Mouse (Mus musculus) stomach, embryonic 15.5 days (tissue): ENCODE data around the gene Dcakd. TPM values are rescaled to one million over a fixed set of nuclear protein-coding genes. Genes with fewer than 3 reads are reported as not detected.

Experiments
- ATAC-seq: fragments of 200-750 bp; cut with Nextera tagmentation; 2 replicates; pipeline ENCODE4 v1.8.0; 2017; ENCODE audit warnings: low read depth, moderate number of reproducible peaks, moderate TSS enrichment; ENCODE audit not compliant: insufficient read depth, low FRiP score
- H3K27ac ChIP-seq: fragments of 300-500 bp; sonication (generic); 2 replicates; pipeline ENCODE4 v1.5.1; 2015; ENCODE audit warnings: mild to moderate bottlenecking, inconsistent platforms
- H3K27me3 ChIP-seq: fragments of 300-500 bp; sonication (generic); replicated peaks from 2 replicates; pipeline ENCODE4 v1.6.1; 2015; ENCODE audit warnings: inconsistent platforms
- H3K36me3 ChIP-seq: fragments of 300-500 bp; sonication (generic); 2 replicates; pipeline ENCODE4 v1.6.1; 2015; ENCODE audit warnings: inconsistent platforms
- H3K4me1 ChIP-seq: fragments of 300-500 bp; sonication (generic); 2 replicates; pipeline ENCODE4 v1.6.1; 2015; ENCODE audit warnings: inconsistent platforms
- H3K4me2 ChIP-seq: fragments of 300-500 bp; sonication (generic); 2 replicates; pipeline ENCODE4 v1.6.1; 2015; ENCODE audit warnings: mild to moderate bottlenecking, inconsistent platforms
- H3K4me3 ChIP-seq: fragments of 300-500 bp; sonication (generic); replicated peaks from 2 replicates; pipeline ENCODE4 v1.5.1; 2015; ENCODE audit warnings: inconsistent platforms
- H3K9ac ChIP-seq: fragments of 300-500 bp; sonication (generic); 2 replicates; pipeline ENCODE4 v1.6.1; 2015; ENCODE audit warnings: inconsistent platforms
- H3K9me3 ChIP-seq: fragments of 300-500 bp; sonication (generic); 2 replicates; pipeline ENCODE4 v1.6.1; 2016; ENCODE audit warnings: inconsistent platforms
- WGBS: fragments of 180-500 bp; shearing (Covaris S2); methylation state at CpG from one replicate; pipeline ENCODE4 v1.1.7; 2015; 5-methylcytosine and 5-hydroxymethylcytosine counted together
- polyA plus RNA-seq: library from polyadenylated mRNA; unstranded; fragments of >200 nt; fragmentation: Nextera tagmentation; extraction: Ambion mirVana; gene quantifications from 2 replicates; pipeline ENCODE4 v1.2.1, GENCODE M21; 2015

Dcakd gene
- polyA plus RNA-seq, 1 experiment from 2014 or later, result 107 TPM

DNA sequence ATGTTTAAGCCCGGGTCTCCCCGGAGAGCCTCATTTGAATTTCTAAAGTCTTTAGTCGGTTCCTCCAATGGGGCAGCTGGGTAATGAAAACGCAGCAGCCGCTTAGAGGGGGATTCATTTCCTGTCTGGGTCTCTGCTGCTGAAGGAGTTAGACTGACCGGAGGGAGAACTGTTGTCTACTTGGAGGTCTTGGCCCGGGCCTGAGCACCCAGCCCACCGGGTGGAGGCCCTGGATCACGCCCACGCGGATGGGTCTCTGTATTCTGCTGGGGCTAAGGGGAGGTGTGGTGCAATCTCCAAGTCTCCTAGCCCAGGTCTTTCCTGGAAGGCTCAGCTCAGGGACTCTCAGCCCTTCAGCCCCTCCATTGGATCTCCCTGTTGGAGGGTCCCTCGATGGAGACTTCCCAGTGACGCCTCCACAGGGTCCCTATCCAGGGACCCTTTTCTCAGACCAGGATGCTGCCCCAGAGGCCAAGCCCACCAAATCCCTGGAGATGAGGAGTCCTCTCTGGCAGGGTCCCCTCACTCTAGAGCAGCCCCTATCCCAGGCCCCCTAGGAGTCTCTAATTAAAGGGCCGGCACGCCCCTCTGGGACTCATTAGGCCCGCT is 64.8 kb downstream of the Dcakd start:
- no peak overlapping the region for H3K9ac ChIP-seq
- 8% methylated on average over 16 of the region's 16 CpGs for WGBS
- H3K4me2 ChIP-seq, result peak overlapping the region; percentile 31
- no peaks in the 10 kb centered on the region for H3K9me3 ChIP-seq
- H3K27me3 ChIP-seq, result 0 out of 2 replicates have a peak, but pooled peaks cover 3% of the 10 kb centered on the region
- no peak; the same call in 1 of the 2 replicates for ATAC-seq
- H3K36me3 ChIP-seq, result no peaks in the 10 kb centered on the region
- no peak overlapping the region for H3K4me3 ChIP-seq
- H3K4me1 ChIP-seq, result peaks cover 13% of the 10 kb centered on the region
- H3K27ac ChIP-seq, result peak overlapping the region; percentile 14; the same call in 1 of the 2 replicates

GRCm38 (mm10) chr11:102962861-102963245 is 65.3 kb downstream of the Dcakd start:
- H3K4me2 ChIP-seq, result peak overlapping the region; percentile 31; the same call in 1 of the 2 replicates
- 0 out of 2 replicates have a peak, but pooled peaks cover 3% of the 10 kb centered on the region for H3K27me3 ChIP-seq
- no peaks in the 10 kb centered on the region for H3K9me3 ChIP-seq
- peaks cover 18% of the 10 kb centered on the region for H3K4me1 ChIP-seq
- H3K36me3 ChIP-seq, result no peaks in the 10 kb centered on the region
- 41% methylated on average over 7 of the region's 7 CpGs for WGBS
- no peak overlapping the region for H3K4me3 ChIP-seq
- H3K27ac ChIP-seq, result peak overlapping the region; percentile 14; the same call in 1 of the 2 replicates
- H3K9ac ChIP-seq, result no peak overlapping the region
- no peak for ATAC-seq

GRCm38 (mm10) chr11:102961082-102961481 is 67.1 kb downstream of the Dcakd start:
- WGBS, result 92% methylated on average over 4 of the region's 4 CpGs
- H3K4me1 ChIP-seq, result peaks cover 30% of the 10 kb centered on the region

DNA sequence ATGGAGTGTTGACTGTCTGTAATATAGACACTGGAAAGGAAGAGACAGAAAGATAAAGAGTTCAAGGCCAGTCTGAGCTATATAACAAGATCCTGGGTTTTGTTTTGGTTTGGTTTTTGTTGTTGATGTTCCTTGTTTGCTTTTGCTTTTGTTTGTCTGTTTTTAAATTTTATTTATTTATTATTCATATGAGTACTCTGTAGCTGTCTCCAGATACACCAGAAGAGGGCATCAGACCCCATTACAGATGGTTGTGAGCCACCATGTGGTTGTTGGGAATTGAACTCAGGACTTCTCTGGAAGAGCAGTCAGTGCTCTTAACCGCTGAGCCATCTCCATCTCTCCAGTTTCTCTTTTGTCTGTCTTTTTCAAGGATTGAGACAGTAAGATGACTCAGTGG is 69.3 kb downstream of the Dcakd start:
- ATAC-seq, result no peak
- WGBS, result 76% methylated on average over 1 of the region's 1 CpGs
- no peaks in the 10 kb centered on the region for H3K9me3 ChIP-seq
- H3K9ac ChIP-seq, result no peak overlapping the region
- no peak overlapping the region for H3K27ac ChIP-seq
- no peaks in the 10 kb centered on the region for H3K36me3 ChIP-seq
- no peak overlapping the region for H3K4me2 ChIP-seq
- no peaks in the 10 kb centered on the region for H3K27me3 ChIP-seq
- H3K4me3 ChIP-seq, result no peak overlapping the region
- H3K4me1 ChIP-seq, result peaks cover 29% of the 10 kb centered on the region

More at GRCm38 (mm10) chr11:102961082-102961481, 67.1 kb downstream of the Dcakd start:
- Histone ChIP-seq H3K4me3 (no peak overlapping the region), H3K36me3 (no peaks in the 10 kb centered on the region), H3K9ac (no peak overlapping the region), H3K4me2 (no peak overlapping the region), H3K27ac (no peak overlapping the region), H3K9me3 (no peaks in the 10 kb centered on the region), H3K27me3 (no peaks in the 10 kb centered on the region)
- ATAC-seq, result no peak

DNA sequence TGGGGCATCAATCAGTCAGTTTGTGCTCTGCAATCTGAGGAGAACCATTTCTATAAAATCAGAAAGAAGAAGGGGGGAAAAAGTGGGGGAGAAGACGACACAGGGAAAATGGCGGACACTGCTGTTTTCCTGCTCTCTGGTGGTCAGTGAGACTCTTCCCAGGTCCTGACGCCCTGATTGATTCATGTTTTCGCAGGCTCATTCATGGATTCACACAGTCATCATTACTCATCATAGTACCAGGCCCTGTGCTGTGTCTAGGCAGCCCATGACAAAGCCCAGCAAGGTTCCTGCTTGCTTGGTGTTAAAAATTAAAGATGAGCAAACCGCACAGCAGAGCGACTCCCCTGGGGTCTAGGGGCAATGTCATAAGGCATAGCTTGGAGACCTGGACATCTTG is 69.7 kb downstream of the Dcakd start:
- Histone ChIP-seq H3K4me3 (no peak overlapping the region), H3K4me1 (peaks cover 25% of the 10 kb centered on the region), H3K9me3 (no peaks in the 10 kb centered on the region), H3K4me2 (no peak overlapping the region), H3K27ac (no peak overlapping the region), H3K27me3 (no peaks in the 10 kb centered on the region), H3K36me3 (no peaks in the 10 kb centered on the region), H3K9ac (no peak overlapping the region)
- WGBS, result 85% methylated on average over 6 of the region's 6 CpGs
- no peak for ATAC-seq

DNA sequence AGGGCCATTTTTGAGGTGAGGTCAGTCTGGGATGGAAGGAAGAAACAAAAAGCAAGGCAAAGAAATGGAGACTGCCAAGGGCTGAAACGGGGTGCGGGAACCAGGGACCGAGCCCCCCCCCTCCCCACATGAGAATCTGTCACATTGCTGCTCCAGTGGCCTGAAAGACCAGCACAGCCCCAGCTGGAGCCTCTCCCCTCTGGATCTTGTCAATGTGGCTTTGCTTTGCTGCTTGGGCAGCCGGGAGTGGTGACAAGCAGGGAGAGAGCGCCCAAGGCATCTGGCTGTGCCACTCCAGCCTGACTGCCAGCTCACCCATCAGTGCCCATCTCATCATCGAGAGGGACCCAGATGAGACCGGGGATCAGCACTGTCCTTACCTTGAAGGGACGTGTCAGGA is 70.4 kb downstream of the Dcakd start:
- peaks cover 22% of the 10 kb centered on the region for H3K4me1 ChIP-seq
- ATAC-seq, result no peak
- no peaks in the 10 kb centered on the region for H3K36me3 ChIP-seq
- H3K9me3 ChIP-seq, result no peaks in the 10 kb centered on the region
- 0 out of 2 replicates have a peak overlapping the region, but pooled peaks have one; percentile 21 for H3K4me2 ChIP-seq
- H3K27me3 ChIP-seq, result no peaks in the 10 kb centered on the region
- H3K27ac ChIP-seq, result peak overlapping the region; percentile 73
- H3K4me3 ChIP-seq, result no peak overlapping the region
- H3K9ac ChIP-seq, result no peak overlapping the region
- 72% methylated on average over 8 of the region's 8 CpGs for WGBS

DNA sequence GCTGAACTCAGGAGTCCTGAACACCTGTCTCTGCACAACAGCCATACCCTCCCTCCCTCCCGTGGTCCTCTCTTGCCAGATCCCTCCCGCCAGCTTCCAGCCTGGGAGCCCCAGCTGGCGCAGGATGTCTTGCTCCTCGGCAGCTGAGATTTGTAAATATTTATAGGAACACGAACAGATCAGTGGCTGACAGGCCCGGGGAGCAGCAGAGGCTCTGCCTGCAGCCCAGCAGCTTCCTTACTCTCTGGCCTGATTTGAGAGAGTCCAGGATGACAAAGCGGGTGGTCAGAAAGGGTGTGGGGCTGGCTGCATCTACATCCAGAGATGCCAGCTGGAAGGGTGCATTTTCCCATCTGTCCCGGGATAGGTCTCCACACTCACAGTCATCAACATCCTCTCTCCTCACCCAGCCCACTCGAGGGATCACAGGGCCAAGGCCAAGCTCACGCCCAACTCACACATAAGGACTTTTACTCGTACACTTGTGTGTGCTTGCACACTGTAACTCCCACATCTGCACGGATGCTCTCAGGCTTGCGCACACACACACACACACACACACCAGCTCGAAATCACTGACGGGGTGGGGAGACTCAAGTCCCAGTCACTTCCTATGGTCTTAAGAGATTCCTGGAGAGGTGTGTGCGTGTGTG is 71.0 kb downstream of the Dcakd start:
- Histone ChIP-seq H3K4me2 (0 out of 2 replicates have a peak overlapping the region, but pooled peaks have one; percentile 21), H3K4me1 (peaks cover 24% of the 10 kb centered on the region), H3K9ac (no peak overlapping the region), H3K9me3 (no peaks in the 10 kb centered on the region), H3K36me3 (no peaks in the 10 kb centered on the region), H3K27me3 (no peaks in the 10 kb centered on the region), H3K27ac (peak overlapping the region; percentile 73), H3K4me3 (no peak overlapping the region)
- peak; percentile 76; the same call in 1 of the 2 replicates for ATAC-seq
- 17% methylated on average over 16 of the region's 16 CpGs for WGBS

DNA sequence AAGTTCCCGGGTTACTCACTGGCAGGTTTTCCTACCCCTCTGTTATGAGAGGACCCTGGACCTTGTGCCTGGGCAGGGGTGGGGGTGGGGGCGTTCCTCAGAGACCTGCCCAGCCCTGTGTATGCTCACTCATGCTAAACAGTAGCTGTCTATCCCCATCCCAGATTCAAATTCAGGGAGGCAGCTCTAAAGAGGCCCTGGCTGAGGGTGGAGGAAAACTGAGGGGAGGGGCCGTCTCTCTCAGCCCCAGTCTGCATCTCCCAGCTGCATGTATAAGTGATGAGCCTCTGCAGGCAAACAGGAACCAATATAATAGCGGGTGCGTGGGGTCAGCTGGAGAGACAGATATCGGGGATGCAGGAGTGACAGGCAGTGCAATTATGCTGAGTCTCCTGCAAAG is 75.2 kb downstream of the Dcakd start:
- Histone ChIP-seq H3K4me3 (no peak overlapping the region), H3K4me1 (peaks cover 27% of the 10 kb centered on the region), H3K9me3 (no peaks in the 10 kb centered on the region), H3K4me2 (no peak overlapping the region), H3K27me3 (peaks cover 28% of the 10 kb centered on the region), H3K9ac (no peak overlapping the region), H3K27ac (no peak overlapping the region), H3K36me3 (no peaks in the 10 kb centered on the region)
- 31% methylated on average over 6 of the region's 6 CpGs for WGBS
- no peak for ATAC-seq

DNA sequence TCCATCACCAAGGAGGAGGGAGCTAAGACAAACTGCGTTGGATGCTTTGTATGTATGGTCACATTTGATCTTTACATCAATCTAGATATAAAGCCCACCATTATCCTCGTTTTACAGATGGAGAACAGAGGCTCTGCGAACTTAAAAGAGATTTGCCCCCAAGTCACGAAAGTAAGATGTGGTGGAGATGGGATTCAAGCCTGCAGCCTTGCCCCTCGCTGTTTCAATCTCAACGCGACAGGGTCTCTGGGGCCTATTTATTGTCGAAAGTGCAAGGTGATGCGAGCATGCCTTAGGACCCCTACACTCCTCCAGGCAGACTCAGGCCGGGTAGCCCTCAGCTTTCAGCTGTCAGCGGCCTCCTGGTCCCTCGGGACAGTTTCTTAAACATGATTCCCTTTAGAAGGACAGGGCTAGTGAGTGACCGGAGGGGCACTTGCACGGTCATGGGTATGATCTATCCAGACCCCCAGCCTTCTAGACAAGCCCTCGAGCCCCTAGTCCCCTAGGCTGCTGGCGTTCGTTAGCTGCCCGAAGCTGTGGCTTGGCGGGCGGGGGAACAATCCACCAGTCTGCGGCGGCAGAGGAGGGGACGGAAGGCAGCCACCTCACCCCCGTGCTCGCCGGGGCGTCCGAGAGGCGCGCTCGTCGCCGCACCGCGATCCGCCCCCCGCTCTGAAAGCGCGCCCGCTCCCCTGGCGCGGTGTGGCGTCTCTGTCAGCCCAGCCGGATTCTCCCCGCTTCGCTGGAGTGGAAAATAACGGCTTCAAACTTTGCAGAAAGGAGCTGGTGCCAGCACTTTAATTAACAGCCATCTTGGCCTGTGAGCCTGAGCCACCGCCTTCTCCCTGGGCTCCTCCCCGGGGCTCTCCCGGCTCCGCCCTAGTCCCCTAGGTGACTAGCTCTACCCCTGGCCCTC is 79.8 kb downstream of the Dcakd start:
- Histone ChIP-seq H3K27ac (no peak overlapping the region), H3K4me1 (peaks cover 41% of the 10 kb centered on the region)
- ATAC-seq, result 0 out of 2 replicates have a peak, but pooled peaks have one; percentile 33

GRCm38 (mm10) chr11:102946992-102947343 is 81.2 kb downstream of the Dcakd start:
- peak overlapping the region; percentile 86 for H3K4me2 ChIP-seq
- peaks cover 36% of the 10 kb centered on the region for H3K4me1 ChIP-seq
- H3K27ac ChIP-seq, result no peak overlapping the region
- no peaks in the 10 kb centered on the region for H3K9me3 ChIP-seq
- H3K27me3 ChIP-seq, result peaks cover 78% of the 10 kb centered on the region
- H3K4me3 ChIP-seq, result peak overlapping the region; percentile 43
- no peak; the same call in 1 of the 2 replicates for ATAC-seq
- H3K36me3 ChIP-seq, result no peaks in the 10 kb centered on the region
- WGBS, result 16% methylated on average over 8 of the region's 8 CpGs
- H3K9ac ChIP-seq, result no peak overlapping the region

More for the DNA sequence above, 79.8 kb downstream of the Dcakd start:
- peak overlapping the region; percentile 80 for H3K4me2 ChIP-seq
- H3K4me3 ChIP-seq, result peak overlapping the region; percentile 47
- H3K9me3 ChIP-seq, result no peaks in the 10 kb centered on the region
- peak overlapping the region; percentile 33 for H3K9ac ChIP-seq
- no peaks in the 10 kb centered on the region for H3K36me3 ChIP-seq
- H3K27me3 ChIP-seq, result peaks cover 73% of the 10 kb centered on the region
- 3% methylated on average over 51 of the region's 51 CpGs for WGBS

- H3K27ac ChIP-seq, result no peak within 1 kb of the TSS
- H3K4me3 ChIP-seq, result peak within 1 kb of the TSS; percentile 43
- WGBS, result under 1% methylated on average over 80 of the region's 87 CpGs
- peaks cover 78% of the 10 kb centered on the region for H3K27me3 ChIP-seq
- H3K9ac ChIP-seq, result peak within 1 kb of the TSS; percentile 23; the same call in 1 of the 2 replicates
- peak within 1 kb of the TSS; percentile 86 for H3K4me2 ChIP-seq
- no peaks in the 10 kb centered on the region for H3K9me3 ChIP-seq
- peaks cover 36% of the 10 kb centered on the region for H3K4me1 ChIP-seq
- H3K36me3 ChIP-seq, result no peaks in the 10 kb centered on the region
- peak; percentile 91 for ATAC-seq
These were observed 81.7 kb downstream of the Dcakd start, which contains the start of gene C1ql1 for GRCm38 (mm10) chr11:102946265-102946991. TSS of gene C1ql1 (minus strand) at chr11:102946688.
